Mouse (Mus musculus) fibroblast of lung, adult 2 months (primary cell): ENCODE measurements around the gene Gns.
A peak's percentile ranks its signal among the peaks of the same experiment; 100 is the strongest.

Experiments
- DNase-seq: peaks from one replicate; pipeline ENCODE4 v3.0.0-alpha.2; 2011; ENCODE audit warnings: low read depth

Gene Gns

GRCm38 (mm10) chr10:121365781-121366272, 937 bp downstream of the Gns start:
- DNase-seq: peak; percentile 66

- DNase-seq: no peak
Observed at GRCm38 (mm10) chr10:121367271-121367670, 2.4 kb downstream of the Gns start.

- DNase-seq: no peak
Observed at GRCm38 (mm10) chr10:121367780-121368179, 2.9 kb downstream of the Gns start.

- DNase-seq: no peak
Observed at GRCm38 (mm10) chr10:121368783-121369465, 4.0 kb downstream of the Gns start.

GRCm38 (mm10) chr10:121370777-121371176, 5.9 kb downstream of the Gns start:
- no peak for DNase-seq

- DNase-seq: no peak
Observed at GRCm38 (mm10) chr10:121374013-121374412, 9.1 kb downstream of the Gns start.

- no peak for DNase-seq
Observed at GRCm38 (mm10) chr10:121374693-121375620, 10.1 kb downstream of the Gns start.

GRCm38 (mm10) chr10:121375649-121376493, 11.0 kb downstream of the Gns start:
- DNase-seq: no peak

GRCm38 (mm10) chr10:121376530-121377271, 11.8 kb downstream of the Gns start:
- no peak for DNase-seq

- no peak for DNase-seq
Observed at GRCm38 (mm10) chr10:121379387-121379786, 14.5 kb downstream of the Gns start.

GRCm38 (mm10) chr10:121381280-121381679, 16.4 kb downstream of the Gns start:
- no peak for DNase-seq

GRCm38 (mm10) chr10:121384710-121385109, 19.8 kb downstream of the Gns start:
- no peak for DNase-seq

- no peak for DNase-seq
Observed at GRCm38 (mm10) chr10:121385695-121386094, 20.8 kb downstream of the Gns start.

- DNase-seq: no peak
Observed at GRCm38 (mm10) chr10:121386347-121386746, 21.5 kb downstream of the Gns start.

- DNase-seq: no peak
Observed at GRCm38 (mm10) chr10:121390602-121391001, 25.7 kb downstream of the Gns start.

GRCm38 (mm10) chr10:121391901-121392300, 27.0 kb downstream of the Gns start:
- DNase-seq: no peak

GRCm38 (mm10) chr10:121394270-121394669, 29.4 kb downstream of the Gns start:
- DNase-seq: no peak

- no peak for DNase-seq
Observed at GRCm38 (mm10) chr10:121394789-121395325, 30.0 kb downstream of the Gns start.

- DNase-seq: no peak
Observed at GRCm38 (mm10) chr10:121395542-121396176, 30.8 kb downstream of the Gns start.

GRCm38 (mm10) chr10:121398599-121398998, 33.7 kb downstream of the Gns start:
- no peak for DNase-seq

- DNase-seq: no peak
Observed at GRCm38 (mm10) chr10:121401005-121401404, 36.1 kb downstream of the Gns start.
